8 mouse cellular contexts compared by ENCODE assay signal in genomic region chr11:58953351-58954169, GRCm38 (mm10). TPM values are rescaled to one million over a fixed set of nuclear protein-coding genes. Genes with fewer than 3 reads are reported as not detected.
DNase-seq lines count a peak whose midpoint lies in the region; ATAC-seq and TF ChIP-seq lines count a peak whose summit lies in the region.

No protein-coding gene starts in this region.

- H3K4me1 ChIP-seq in cerebellum, adult 2 months (ENCODE audit: control insufficient read depth, insufficient read depth, low read length): peaks cover 12% of the 10 kb centered on the region; the same call in 1 of the 2 replicates
- H3K4me1 ChIP-seq in testis, adult 2 months (ENCODE audit: control insufficient read depth, insufficient read depth, low read length): peaks cover 10% of the 10 kb centered on the region
- peaks cover 36% of the 10 kb centered on the region for H3K4me1 ChIP-seq in liver, postnatal 0 days (ENCODE audit: insufficient read depth)

- peak; percentile 16 for ATAC-seq in liver, postnatal 0 days

- no peaks in the 10 kb centered on the region for H3K36me3 ChIP-seq in testis, adult 2 months (ENCODE audit: control insufficient read depth, insufficient read depth, low read length)
- H3K36me3 ChIP-seq in liver, postnatal 0 days (replicated peaks; ENCODE audit: insufficient read depth, low read length): peaks cover 19% of the 10 kb centered on the region
- H3K36me3 ChIP-seq in splenic B cell, adult 2 months (ENCODE audit: control insufficient read depth, insufficient read depth, low read length, poor library complexity, severe bottlenecking): no peaks in the 10 kb centered on the region; the same call in 1 of the 2 replicates

- no peaks in the 10 kb centered on the region for H3K9me3 ChIP-seq in liver, postnatal 0 days (ENCODE audit: low read length)

- H3K4me3 ChIP-seq in cerebellum, adult 2 months (replicated peaks; ENCODE audit: insufficient read depth, low read depth, low read length): peak overlapping the region; percentile 76
- peak overlapping the region; percentile 92 for H3K4me3 ChIP-seq in testis, adult 2 months (ENCODE audit: control insufficient read depth, low read depth, low read length)
- peak overlapping the region; percentile 89 for H3K4me3 ChIP-seq in liver, postnatal 0 days (ENCODE audit: low read depth, low read length)

- peak overlapping the region; percentile 99 for H3K27ac ChIP-seq in cerebellum, adult 2 months (ENCODE audit: insufficient read depth, low read length)
- peak overlapping the region; percentile 98 for H3K27ac ChIP-seq in testis, adult 2 months (ENCODE audit: control insufficient read depth, insufficient read depth, low read depth, low read length)
- H3K27ac ChIP-seq in liver, postnatal 0 days (ENCODE audit: low read depth): peak overlapping the region; percentile 99

- TF ChIP-seq CTCF in cerebellum, adult 2 months (IDR thresholded peaks at IDR 0.05; ENCODE audit: borderline replicate concordance, insufficient read depth, low read depth, low read length): no peak
- no peak for TF ChIP-seq CTCF in testis, adult 2 months (IDR thresholded peaks at IDR 0.05; ENCODE audit: control insufficient read depth, insufficient read depth, insufficient replicate concordance, low read depth, low read length)
- no peak for TF ChIP-seq CTCF in liver, postnatal 0 days (IDR thresholded peaks at IDR 0.05; ENCODE audit: low read depth)

- WGBS in cerebellum, adult 2 months: under 1% methylated on average over 33 of the region's 33 CpGs
- 2% methylated on average over 33 of the region's 33 CpGs for WGBS in liver, postnatal 0 days (ENCODE audit: insufficient replicate concordance)

- TF ChIP-seq EP300 in liver, postnatal 0 days (IDR thresholded peaks at IDR 0.05; ENCODE audit: low read depth): no peak

- peak overlapping the region; percentile 84 for H3K4me2 ChIP-seq in liver, postnatal 0 days (ENCODE audit: low read depth, low read length)

- peak in 1 of 2 experiments; percentile 45 for DNase-seq in cerebellum, adult 2 months
- DNase-seq in cerebellum, adult 11-12 months: no peak
- no peak for DNase-seq in testis, postnatal 14 days (ENCODE audit: low spot score)
- DNase-seq in heart, postnatal 4 days: peak; percentile 33
- peak; percentile 70 for DNase-seq in liver, postnatal 0 days
- DNase-seq in splenic B cell, adult 2 months (ENCODE audit: low read depth, low spot score): peak; percentile 44
- no peak for DNase-seq in right cerebral cortex, postnatal 14 days

- TF ChIP-seq POLR2A in cerebellum, adult 2 months (IDR thresholded peaks at IDR 0.05; ENCODE audit: borderline replicate concordance, insufficient read depth, low read length): no peak
- TF ChIP-seq POLR2A in testis, adult 2 months (IDR thresholded peaks at IDR 0.05; ENCODE audit: control insufficient read depth, low read depth, low read length): no peak

- no peaks in the 10 kb centered on the region for H3K27me3 ChIP-seq in cerebellum, adult 2 months (ENCODE audit: control insufficient read depth, insufficient read depth, low read length)
- H3K27me3 ChIP-seq in testis, adult 2 months (ENCODE audit: control insufficient read depth, insufficient read depth, low read length): no peaks in the 10 kb centered on the region
- peaks cover 14% of the 10 kb centered on the region for H3K27me3 ChIP-seq in liver, postnatal 0 days (ENCODE audit: insufficient read depth, low read length)
- H3K27me3 ChIP-seq in splenic B cell, adult 2 months (ENCODE audit: control insufficient read depth, insufficient read depth, low read length, poor library complexity, severe bottlenecking): no peaks in the 10 kb centered on the region

- H3K9ac ChIP-seq in liver, postnatal 0 days (replicated peaks): peak overlapping the region; percentile 66

RNA-seq across cellular contexts. Expression of gene Hist3h2a, which starts 0.9 kb away (rescaled TPM):
- 41.3 and 43.2 TPM in 2 replicates for polyA plus RNA-seq in cerebellum, adult 2 months (2012; rRNA removed)
- 6.4 and 6.5 TPM in 2 replicates for polyA plus RNA-seq in testis, adult 2 months (2012; rRNA removed)
- 10 to 100 TPM; 46.8 to 50.0 TPM for total RNA-seq in heart, postnatal 4 days (2021)
- 14.3 and 14.8 TPM in 2 replicates for polyA plus RNA-seq in liver, postnatal 0 days (2015; fragmentation: Nextera tagmentation; extraction: Ambion mirVana)

RNA-seq across cellular contexts. Expression of gene Trim17, which starts 0.9 kb away (rescaled TPM):
- polyA plus RNA-seq in cerebellum, adult 2 months (2012; rRNA removed): 3.5 and 4.8 TPM in 2 replicates
- polyA plus RNA-seq in testis, adult 2 months (2012; rRNA removed): 166 and 167 TPM in 2 replicates
- under 1 TPM in 1 of 2 experiments, not detected in 1; 0.10 TPM for total RNA-seq in heart, postnatal 4 days (2021)
- polyA plus RNA-seq in liver, postnatal 0 days (2015; fragmentation: Nextera tagmentation; extraction: Ambion mirVana): 0.11 and 0.15 TPM in 2 replicates

RNA-seq across cellular contexts. Expression of gene Hist3h2ba, which starts 4.8 kb away (rescaled TPM):
- polyA plus RNA-seq in cerebellum, adult 2 months (2012; rRNA removed): 154 and 186 TPM in 2 replicates
- 8.7 and 8.9 TPM in 2 replicates for polyA plus RNA-seq in testis, adult 2 months (2012; rRNA removed)
- total RNA-seq in heart, postnatal 4 days (2021): 10 to 100 TPM; 21.8 to 22.6 TPM
- 4.9 and 10.0 TPM in 2 replicates for polyA plus RNA-seq in liver, postnatal 0 days (2015; fragmentation: Nextera tagmentation; extraction: Ambion mirVana)

RNA-seq across cellular contexts. Expression of gene Rnf187, which starts 14.8 kb away (rescaled TPM):
- 578 and 589 TPM in 2 replicates for polyA plus RNA-seq in cerebellum, adult 2 months (2012; rRNA removed)
- polyA plus RNA-seq in testis, adult 2 months (2012; rRNA removed): 215 and 247 TPM in 2 replicates
- total RNA-seq in heart, postnatal 4 days (2021): 100 to 1,000 TPM; 161 to 165 TPM
- polyA plus RNA-seq in liver, postnatal 0 days (2015; fragmentation: Nextera tagmentation; extraction: Ambion mirVana): 85.3 and 96.0 TPM in 2 replicates

RNA-seq across cellular contexts. Expression of gene Trim11, which starts 24.3 kb away (rescaled TPM):
- 25.3 and 27.5 TPM in 2 replicates for polyA plus RNA-seq in cerebellum, adult 2 months (2012; rRNA removed)
- 44.1 and 48.9 TPM in 2 replicates for polyA plus RNA-seq in testis, adult 2 months (2012; rRNA removed)
- 10 to 100 TPM; 21.3 TPM for total RNA-seq in heart, postnatal 4 days (2021)
- 8.8 and 8.9 TPM in 2 replicates for polyA plus RNA-seq in liver, postnatal 0 days (2015; fragmentation: Nextera tagmentation; extraction: Ambion mirVana)

Comparison
In these comparisons a context has a peak if more than half of its experiments do, and no peak if none do; other contexts are left out.
1. DNase-seq: peak in heart, postnatal 4 days (single experiment), liver, postnatal 0 days (single experiment) and splenic B cell, adult 2 months (single experiment); none in cerebellum, adult 11-12 months (single experiment), testis, postnatal 14 days (single experiment) and right cerebral cortex, postnatal 14 days (single experiment).
2. RNA of gene Trim17, which starts 0.9 kb away (polyA plus RNA-seq): 166 to 167 TPM in testis, adult 2 months; 3.5 to 4.8 TPM in cerebellum, adult 2 months and 0.11 to 0.15 TPM in liver, postnatal 0 days; every median in the first group is over 10 times any median in the second.
3. RNA of gene Hist3h2ba, which starts 4.8 kb away (polyA plus RNA-seq): 154 to 186 TPM in cerebellum, adult 2 months; 8.7 to 8.9 TPM in testis, adult 2 months and 4.9 to 10.0 TPM in liver, postnatal 0 days; every median in the first group is over 10 times any median in the second.
4. Peak in every context shown above with its lines, with median percentiles within 50 percentile points of each other: H3K27ac ChIP-seq and H3K4me3 ChIP-seq.